Mouse (Mus musculus) MEL (cell line): ENCODE results near the gene Ift52.

Experiments
- CTCF ChIP-seq, 3 experiments: IDR thresholded peaks in 2 of 3; conservative IDR thresholded peaks in 1 of 3; 2 replicates each; pipeline ENCODE4 v1.5.1; 2011 to 2012; ENCODE audit warnings: low read length in 3 of 3, low read depth in 2 of 3, mild to moderate bottlenecking in 2 of 3, improper control_type of control experiment in 1 of 3, inconsistent platforms in 1 of 3, mixed read lengths in 1 of 3, moderate library complexity in 1 of 3; ENCODE audit not compliant: control insufficient read depth in 1 of 3, insufficient read depth in 1 of 3, poor library complexity in 1 of 3, severe bottlenecking in 1 of 3
- ETS1 ChIP-seq: IDR thresholded peaks from 2 replicates; pipeline ENCODE4 v1.6.1; 2012; ENCODE audit warnings: low read depth, mild to moderate bottlenecking, inconsistent platforms, low read length, improper control_type of control experiment, moderate library complexity
- GATA1 ChIP-seq: IDR thresholded peaks from 2 replicates; pipeline ENCODE4 v1.6.1; 2011; ENCODE audit warnings: low read depth, low read length, improper control_type of control experiment
- MAFK ChIP-seq: IDR thresholded peaks from 2 replicates; pipeline ENCODE4 v1.6.1; 2011; ENCODE audit warnings: low read depth, mild to moderate bottlenecking, low read length, improper control_type of control experiment, borderline replicate concordance
- MXI1 ChIP-seq: IDR thresholded peaks from 2 replicates; pipeline ENCODE4 v1.6.1; 2011; ENCODE audit warnings: mild to moderate bottlenecking, low read depth, low read length, improper control_type of control experiment
- POLR2A ChIP-seq, 2 experiments: IDR thresholded peaks; 2 replicates each; pipeline ENCODE4 v1.6.1; 2011 to 2012; ENCODE audit warnings: low read length in 2 of 2, mild to moderate bottlenecking in 2 of 2, control low read depth in 1 of 2, improper control_type of control experiment in 1 of 2, low read depth in 1 of 2, moderate library complexity in 1 of 2; ENCODE audit not compliant: control insufficient read depth in 1 of 2, insufficient read depth in 1 of 2, poor library complexity in 1 of 2
- RCOR1 ChIP-seq: IDR thresholded peaks from 2 replicates; pipeline ENCODE4 v1.6.1; 2012; ENCODE audit warnings: low read depth, mild to moderate bottlenecking, inconsistent platforms, low read length, improper control_type of control experiment
- ZC3H11A ChIP-seq: IDR thresholded peaks from 2 replicates; pipeline ENCODE4 v1.6.1; 2012; ENCODE audit warnings: low read depth, mild to moderate bottlenecking, inconsistent platforms, low read length, improper control_type of control experiment

DNA sequence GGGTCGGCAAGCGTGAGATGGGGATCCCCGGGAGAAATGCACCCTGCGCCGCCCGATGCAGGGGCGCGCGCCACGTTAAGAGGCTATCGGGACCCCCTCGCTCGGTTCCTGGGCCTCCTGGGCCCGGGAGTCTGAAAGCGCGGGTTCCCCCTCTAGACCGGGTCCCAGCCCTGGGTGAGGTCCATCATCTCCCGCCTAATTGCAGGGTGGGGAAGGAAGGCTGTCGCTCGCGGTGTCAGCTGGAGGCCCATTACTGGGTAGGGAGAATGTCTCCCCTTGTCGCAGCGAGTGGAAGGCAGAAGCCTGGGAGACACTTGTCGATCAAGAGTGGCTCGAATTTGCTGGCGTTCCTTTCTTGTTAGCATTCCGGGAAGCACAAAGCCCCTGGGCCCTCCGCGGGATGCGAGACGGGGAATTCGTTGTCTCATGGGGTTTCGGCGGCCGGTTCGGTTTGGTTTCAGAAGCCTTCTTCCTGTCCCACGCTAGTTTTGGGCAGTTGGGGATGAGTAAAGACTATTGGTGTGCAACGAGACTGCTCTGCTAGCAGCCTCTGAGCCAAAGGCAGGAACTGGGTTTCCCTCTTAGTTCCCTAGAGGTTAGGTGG lies 37.8 kb downstream of the Ift52 start:
- no peak for TF ChIP-seq GATA1
- 0 out of 2 replicates have a peak, but pooled peaks have one; percentile 1 for TF ChIP-seq MXI1
- no peak for TF ChIP-seq CTCF (IDR thresholded peaks at IDR 0.05 in 2 of 3, conservative IDR thresholded peaks at IDR 0.05 in 1 of 3; ENCODE audit: control insufficient read depth in 1 of 3, insufficient read depth in 1 of 3, low read depth in 2 of 3, low read length in 3 of 3, poor library complexity in 1 of 3, severe bottlenecking in 1 of 3)
- no peak for TF ChIP-seq ETS1
- peak in 1 of 2 experiments; percentile 38; a peak in 1 of 4 replicates for TF ChIP-seq POLR2A (IDR thresholded peaks at IDR 0.05; ENCODE audit: control insufficient read depth in 1 of 2, insufficient read depth in 1 of 2, low read depth in 1 of 2, low read length in 2 of 2, poor library complexity in 1 of 2)
- no peak for TF ChIP-seq RCOR1
- TF ChIP-seq MAFK = no peak
- TF ChIP-seq ZC3H11A = no peak
